Mouse (Mus musculus): ENCODE results near the gene Nsmce4a. TPM values are rescaled to one million over a fixed set of nuclear protein-coding genes. Genes with fewer than 3 reads are reported as not detected.
A peak's percentile ranks its signal among the peaks of the same experiment; 100 is the strongest.
"Not testable (repeated sequence)": the region's sequence is repeated elsewhere in the genome, so short reads cannot be mapped to it uniquely, and the experiment has no call there.

Gene Nsmce4a
- total RNA-seq, 2 experiments from 2014 or later = 41.5 to 41.8 TPM

DNA sequence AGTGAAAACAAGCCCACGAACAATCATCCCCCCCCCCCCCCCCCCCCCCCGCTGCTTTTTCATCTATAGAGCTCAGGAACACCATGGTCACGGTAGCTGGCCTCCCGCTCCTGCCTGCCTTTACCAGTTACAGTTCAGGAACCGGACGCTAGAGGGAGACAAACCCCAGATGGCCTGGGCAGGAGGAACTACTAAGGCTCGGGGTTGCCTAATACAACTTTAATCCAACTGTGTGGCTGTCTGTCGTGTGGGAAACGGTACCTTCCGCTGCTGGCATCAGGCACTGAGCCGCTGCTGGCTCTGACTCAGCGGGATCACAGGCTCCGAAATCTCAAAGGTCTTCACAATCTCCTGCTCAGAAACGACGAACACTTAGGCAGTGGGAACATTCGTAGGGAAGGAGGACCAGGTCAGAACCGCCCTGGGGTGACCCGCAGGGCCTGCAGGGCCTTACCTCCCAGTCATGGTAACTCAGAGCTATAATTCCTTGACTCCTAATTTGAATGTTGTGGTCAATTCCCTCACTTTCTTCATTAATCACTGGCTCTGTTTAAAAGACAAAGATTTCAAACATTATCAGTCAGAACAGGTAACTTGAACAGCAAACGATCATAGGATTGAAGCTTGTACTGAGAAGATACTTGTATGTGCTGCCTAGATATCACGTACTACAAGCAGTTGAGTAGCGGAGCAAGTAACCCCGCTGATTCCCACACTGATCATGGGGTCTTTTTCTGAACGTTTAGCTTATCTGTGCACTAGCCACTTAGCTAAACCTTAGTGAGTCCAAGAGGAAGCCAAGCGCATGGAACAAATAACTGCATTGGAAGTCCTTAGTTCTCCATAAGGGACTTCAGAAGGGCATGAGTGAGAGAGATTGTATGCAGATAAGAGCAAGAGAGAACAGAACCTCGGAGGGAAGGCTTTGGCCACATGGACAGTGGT, 39.3 kb downstream of the Nsmce4a start:
- peak; percentile 79 to 90 for DNase-seq

- not testable (repeated sequence) for DNase-seq
These were observed 41.8 kb downstream of the Nsmce4a start for GRCm38 (mm10) chr7:130531138-130531537.

- no peak for DNase-seq
These were observed 45.6 kb downstream of the Nsmce4a start for GRCm38 (mm10) chr7:130527306-130527705.

- DNase-seq = no peak
These were observed 49.5 kb downstream of the Nsmce4a start for GRCm38 (mm10) chr7:130523451-130523850.

- no peak for DNase-seq
These were observed 52.0 kb downstream of the Nsmce4a start for GRCm38 (mm10) chr7:130520812-130521422.

GRCm38 (mm10) chr7:130520049-130520425, 52.9 kb downstream of the Nsmce4a start, which contains the start of gene Ate1:
TSS of gene Ate1 (minus strand) at chr7:130520369.
- no peak for DNase-seq

GRCm38 (mm10) chr7:130519096-130520048, 53.5 kb downstream of the Nsmce4a start:
- peak; percentile 97 for DNase-seq

GRCm38 (mm10) chr7:130518213-130519095, 54.5 kb downstream of the Nsmce4a start:
- DNase-seq = no peak

- no peak for DNase-seq
These were observed 62.7 kb downstream of the Nsmce4a start for GRCm38 (mm10) chr7:130510243-130510642.

GRCm38 (mm10) chr7:130503006-130503405, 69.9 kb downstream of the Nsmce4a start:
- no peak for DNase-seq

DNA sequence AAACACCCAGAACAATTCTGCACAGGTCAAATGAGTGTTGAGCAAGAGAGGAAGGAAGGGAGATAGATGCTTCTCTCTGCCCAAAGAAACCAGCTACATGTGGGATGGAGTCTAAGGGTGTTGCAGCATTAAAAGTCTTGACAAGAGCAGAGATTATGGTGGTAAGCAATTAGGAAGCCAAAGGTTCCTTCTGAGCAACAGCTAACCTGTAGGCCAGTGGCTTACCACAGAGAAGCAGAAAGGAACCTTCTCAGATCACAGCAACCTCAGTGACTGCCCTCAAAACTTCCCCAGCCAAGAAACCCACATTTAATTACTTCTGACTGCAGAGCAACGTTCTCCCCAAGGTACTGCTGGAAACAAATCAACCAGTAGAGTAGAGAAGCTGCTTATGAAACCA, 71.4 kb downstream of the Nsmce4a start:
- DNase-seq = no peak

DNA sequence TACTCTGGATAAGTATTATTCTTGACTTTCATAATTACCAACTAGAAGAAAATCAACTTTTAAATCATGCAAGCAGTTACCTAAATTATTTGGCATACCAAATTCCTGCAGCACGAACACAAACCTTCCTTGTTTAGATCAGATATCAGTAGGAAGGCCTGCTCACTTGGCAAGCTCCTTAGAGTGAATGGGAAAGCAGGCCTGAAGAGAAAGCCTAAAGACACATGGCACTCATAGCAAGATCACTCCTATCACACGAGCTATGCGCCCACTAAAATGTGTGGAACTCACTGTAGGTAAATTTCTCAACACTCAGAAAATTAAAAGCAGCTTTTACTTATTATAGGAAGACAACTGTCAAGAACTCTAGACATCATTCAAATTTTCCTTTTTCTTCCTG, 79.6 kb downstream of the Nsmce4a start:
- no peak for DNase-seq

DNA sequence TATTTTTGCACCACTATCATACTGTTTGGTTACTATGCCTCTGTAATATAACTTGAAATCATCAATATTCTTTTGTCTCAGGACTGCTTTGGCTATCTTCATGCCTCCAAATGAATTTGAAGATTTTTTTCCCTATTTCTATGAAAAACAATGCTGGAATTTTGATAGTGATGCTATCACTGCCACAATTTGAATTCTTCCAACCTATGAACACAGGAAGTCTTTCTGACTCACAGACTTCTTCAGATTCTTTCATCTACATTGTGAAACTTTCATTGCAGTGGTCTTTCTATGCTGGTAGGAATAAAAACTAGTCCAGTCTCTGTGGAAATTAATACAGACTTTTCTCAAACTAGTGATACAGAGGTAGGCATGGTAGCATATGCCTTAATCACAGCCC, 80.9 kb downstream of the Nsmce4a start:
- no peak for DNase-seq

Other genes with a start within 250 kb of the Nsmce4a start
- 10 to 100 TPM; 72.8 to 74.0 TPM for gene Ate1, start 52.7 kb downstream of the Nsmce4a start, total RNA-seq (2021)
- 10 to 100 TPM; 73.1 to 82.4 TPM for gene Tacc2, start 4.3 kb upstream of the Nsmce4a start, total RNA-seq (2021)
- gene Btbd16, start 201.0 kb upstream of the Nsmce4a start, total RNA-seq (2021) = under 1 TPM; 0.57 to 0.61 TPM